In the genomic region with DNA sequence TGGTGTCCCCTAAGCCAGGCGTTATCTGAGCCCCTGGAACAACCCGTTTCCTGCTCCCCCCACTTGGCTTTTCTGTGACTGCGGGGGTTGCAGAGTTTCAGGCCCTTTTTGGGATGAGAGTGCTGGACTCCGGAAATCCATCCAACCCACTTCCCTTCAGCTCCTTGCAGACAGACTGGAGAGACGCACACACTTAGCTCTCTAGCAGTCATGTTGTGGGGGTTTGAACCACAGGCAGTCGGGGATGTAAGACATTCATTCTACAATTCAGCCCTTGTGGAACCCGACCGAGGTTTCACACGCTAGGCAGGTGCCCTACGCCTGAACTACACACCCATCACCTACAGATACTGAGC, we compare ENCODE assay signal across 1 mouse cellular context.
TF ChIP-seq lines count a peak whose summit lies in the region.

No protein-coding gene starts in this region.

TF ChIP-seq in CH12.LX, 34 proteins besides CTCF, POLR2A, EP300 and RAD21:
- TF ChIP-seq RCOR1 (conservative IDR thresholded peaks at IDR 0.05; ENCODE audit: low read depth, low read length) (no peak), IRF4 (IDR thresholded peaks at IDR 0.05; ENCODE audit: low read depth, low read length) (no peak)
